Mouse (Mus musculus) hindbrain, embryonic 12.5 days (tissue): ENCODE measurements around the gene Cabp7. TPM values are rescaled to one million over a fixed set of nuclear protein-coding genes. Genes with fewer than 3 reads are reported as not detected.

Source experiments
- ATAC-seq: fragments of 200-750 bp; cut with Nextera tagmentation; 2 replicates; pipeline ENCODE4 v1.8.0; 2017; ENCODE audit warnings: moderate TSS enrichment; ENCODE audit not compliant: low FRiP score
- H3K27ac ChIP-seq: fragments of 300-500 bp; sonication (generic); 2 replicates; pipeline ENCODE4 v1.5.1; 2016; ENCODE audit warnings: mild to moderate bottlenecking
- H3K27me3 ChIP-seq: fragments of 300-500 bp; sonication (generic); 2 replicates; pipeline ENCODE4 v1.6.1; 2016; ENCODE audit warnings: mild to moderate bottlenecking
- H3K36me3 ChIP-seq: fragments of 300-500 bp; sonication (generic); 2 replicates; pipeline ENCODE4 v1.6.1; 2016; ENCODE audit warnings: mild to moderate bottlenecking
- H3K4me1 ChIP-seq: fragments of 300-500 bp; sonication (generic); 2 replicates; pipeline ENCODE4 v1.6.1; 2016
- H3K4me2 ChIP-seq: fragments of 300-500 bp; sonication (generic); replicated peaks from 2 replicates; pipeline ENCODE4 v1.6.1; 2016; ENCODE audit warnings: mild to moderate bottlenecking
- H3K4me3 ChIP-seq: fragments of 300-500 bp; sonication (generic); 2 replicates; pipeline ENCODE4 v1.5.1; 2016; ENCODE audit warnings: mild to moderate bottlenecking
- H3K9ac ChIP-seq: fragments of 300-500 bp; sonication (generic); 2 replicates; pipeline ENCODE4 v1.6.1; 2016; ENCODE audit warnings: mild to moderate bottlenecking, moderate library complexity
- H3K9me3 ChIP-seq: fragments of 300-500 bp; sonication (generic); replicated peaks from 2 replicates; pipeline ENCODE4 v1.6.1; 2016; ENCODE audit warnings: mild to moderate bottlenecking
- WGBS: fragments of 180-500 bp; shearing (Covaris S2); methylation state at CpG from one replicate; pipeline ENCODE4 v1.1.7; 2016; 5-methylcytosine and 5-hydroxymethylcytosine counted together
- polyA plus RNA-seq: library from polyadenylated mRNA; unstranded; fragments of >200 nt; fragmentation: Nextera tagmentation; extraction: Ambion mirVana; gene quantifications from 2 replicates; pipeline ENCODE4 v1.2.1, GENCODE M21; 2016

Gene Cabp7
- polyA plus RNA-seq, 1 experiment from 2014 or later, result 1.7 TPM

- 63% methylated on average over 7 of the region's 7 CpGs for WGBS
- Histone ChIP-seq H3K4me2 (no peak overlapping the region), H3K9me3 (peaks cover 5% of the 10 kb centered on the region), H3K27ac (no peak overlapping the region), H3K36me3 (peaks cover 19% of the 10 kb centered on the region), H3K4me1 (no peaks in the 10 kb centered on the region), H3K27me3 (no peaks in the 10 kb centered on the region), H3K4me3 (no peak overlapping the region), H3K9ac (no peak overlapping the region)
- ATAC-seq, result no peak
Measured at GRCm38 (mm10) chr11:4697043-4697983, 49.3 kb downstream of the Cabp7 start.

- Histone ChIP-seq H3K4me3 (no peak overlapping the region), H3K4me1 (no peaks in the 10 kb centered on the region), H3K9me3 (peaks cover 5% of the 10 kb centered on the region; the same call in 1 of the 2 replicates), H3K4me2 (no peak overlapping the region), H3K27ac (no peak overlapping the region), H3K36me3 (no peaks in the 10 kb centered on the region), H3K9ac (no peak overlapping the region), H3K27me3 (no peaks in the 10 kb centered on the region)
- WGBS, result 88% methylated on average over 11 of the region's 11 CpGs
- ATAC-seq, result no peak
Measured at GRCm38 (mm10) chr11:4692162-4692561, 54.4 kb downstream of the Cabp7 start.

GRCm38 (mm10) chr11:4691213-4691612 lies 55.4 kb downstream of the Cabp7 start:
- Histone ChIP-seq H3K9ac (no peak overlapping the region), H3K36me3 (no peaks in the 10 kb centered on the region), H3K27ac (no peak overlapping the region), H3K4me3 (no peak overlapping the region), H3K4me1 (no peaks in the 10 kb centered on the region), H3K27me3 (no peaks in the 10 kb centered on the region), H3K9me3 (peaks cover 5% of the 10 kb centered on the region; the same call in 1 of the 2 replicates), H3K4me2 (no peak overlapping the region)
- no peak for ATAC-seq
- 64% methylated on average over 10 of the region's 10 CpGs for WGBS

GRCm38 (mm10) chr11:4690353-4690752 lies 56.2 kb downstream of the Cabp7 start:
- no peak overlapping the region for H3K9ac ChIP-seq
- H3K27ac ChIP-seq, result no peak overlapping the region
- ATAC-seq, result no peak
- no peaks in the 10 kb centered on the region for H3K4me1 ChIP-seq
- H3K9me3 ChIP-seq, result peaks cover 5% of the 10 kb centered on the region; the same call in 1 of the 2 replicates
- no peak overlapping the region for H3K4me2 ChIP-seq
- WGBS, result 83% methylated on average over 7 of the region's 7 CpGs
- H3K4me3 ChIP-seq, result no peak overlapping the region
- no peaks in the 10 kb centered on the region for H3K27me3 ChIP-seq
- H3K36me3 ChIP-seq, result no peaks in the 10 kb centered on the region

GRCm38 (mm10) chr11:4688632-4689380 lies 57.8 kb downstream of the Cabp7 start:
- Histone ChIP-seq H3K27ac (no peak overlapping the region), H3K4me3 (no peak overlapping the region), H3K36me3 (0 out of 2 replicates have a peak, but pooled peaks cover 5% of the 10 kb centered on the region), H3K9me3 (no peaks in the 10 kb centered on the region), H3K4me1 (no peaks in the 10 kb centered on the region), H3K4me2 (no peak overlapping the region), H3K9ac (no peak overlapping the region), H3K27me3 (no peaks in the 10 kb centered on the region)
- ATAC-seq, result no peak
- 61% methylated on average over 11 of the region's 11 CpGs for WGBS

- WGBS, result 69% methylated on average over 3 of the region's 3 CpGs
- Histone ChIP-seq H3K27me3 (no peaks in the 10 kb centered on the region), H3K9ac (no peak overlapping the region), H3K4me3 (no peak overlapping the region), H3K36me3 (peaks cover 14% of the 10 kb centered on the region), H3K9me3 (no peaks in the 10 kb centered on the region), H3K4me1 (no peaks in the 10 kb centered on the region), H3K4me2 (no peak overlapping the region), H3K27ac (no peak overlapping the region)
- no peak for ATAC-seq
Measured at GRCm38 (mm10) chr11:4687874-4688273, 58.7 kb downstream of the Cabp7 start.

GRCm38 (mm10) chr11:4687027-4687426 lies 59.6 kb downstream of the Cabp7 start:
- no peak for ATAC-seq
- H3K9me3 ChIP-seq, result no peaks in the 10 kb centered on the region
- no peak overlapping the region for H3K4me2 ChIP-seq
- no peak overlapping the region for H3K27ac ChIP-seq
- H3K36me3 ChIP-seq, result peaks cover 23% of the 10 kb centered on the region
- H3K27me3 ChIP-seq, result no peaks in the 10 kb centered on the region
- no peak overlapping the region for H3K4me3 ChIP-seq
- no peaks in the 10 kb centered on the region for H3K4me1 ChIP-seq
- H3K9ac ChIP-seq, result no peak overlapping the region
- WGBS, result 75% methylated on average over 3 of the region's 3 CpGs

Other genes with a start within 250 kb of the Cabp7 start
- gene Mtmr3, start 151.9 kb downstream of the Cabp7 start, polyA plus RNA-seq, result 47.8 TPM in 2 replicates
- gene Gm11032, start 126.7 kb downstream of the Cabp7 start, polyA plus RNA-seq, result not detected in 2 replicates
- 30.4 and 35.5 TPM in 2 replicates for gene Ascc2, start 109.0 kb downstream of the Cabp7 start, polyA plus RNA-seq
- 444 and 517 TPM in 2 replicates for gene Uqcr10, start 42.4 kb downstream of the Cabp7 start, polyA plus RNA-seq
- 64.6 and 68.9 TPM in 2 replicates for gene Zmat5, start 42.1 kb downstream of the Cabp7 start, polyA plus RNA-seq
- 77.5 and 79.6 TPM in 2 replicates for gene Nf2, start 102.8 kb upstream of the Cabp7 start, polyA plus RNA-seq
- gene Nipsnap1, start 127.2 kb upstream of the Cabp7 start, polyA plus RNA-seq, result 100 and 101 TPM in 2 replicates
- gene Thoc5, start 148.5 kb upstream of the Cabp7 start, polyA plus RNA-seq, result 52.6 and 55.6 TPM in 2 replicates
- 1.4 and 1.5 TPM in 2 replicates for gene Nefh, start 201.3 kb upstream of the Cabp7 start, polyA plus RNA-seq
- gene Ap1b1, start 240.0 kb upstream of the Cabp7 start, polyA plus RNA-seq, result 76.4 and 83.3 TPM in 2 replicates